Mouse (Mus musculus) thymus, adult 2 months (tissue): ENCODE measurements around the gene Cnpy4. TPM values are rescaled to one million over a fixed set of nuclear protein-coding genes. Genes with fewer than 3 reads are reported as not detected.

Experiments
- DNase-seq: peaks from one replicate; pipeline ENCODE4 v3.0.0; 2021
- H3K27ac ChIP-seq: fragments of 200-500 bp; 2 replicates; pipeline ENCODE4 v1.5.1; 2012; ENCODE audit warnings: low read length, control low read depth; ENCODE audit not compliant: control insufficient read depth, insufficient read depth
- H3K27me3 ChIP-seq: fragments of 200-500 bp; 2 replicates; pipeline ENCODE4 v1.6.1; 2012; ENCODE audit warnings: mild to moderate bottlenecking, low read length, moderate library complexity, mixed read lengths; ENCODE audit not compliant: control insufficient read depth, insufficient read depth
- H3K36me3 ChIP-seq: fragments of 200-500 bp; 2 replicates; pipeline ENCODE4 v1.6.1; 2012; ENCODE audit warnings: mild to moderate bottlenecking, low read length, moderate library complexity; ENCODE audit not compliant: control insufficient read depth, insufficient read depth
- H3K4me1 ChIP-seq: fragments of 200-500 bp; replicated peaks from 2 replicates; pipeline ENCODE4 v1.6.1; 2012; ENCODE audit warnings: low read length; ENCODE audit not compliant: control insufficient read depth, insufficient read depth
- H3K4me3 ChIP-seq: fragments of 200-500 bp; 2 replicates; pipeline ENCODE4 v1.5.1; 2012; ENCODE audit warnings: mild to moderate bottlenecking, low read length, control low read depth, moderate library complexity; ENCODE audit not compliant: control insufficient read depth, insufficient read depth
- CTCF ChIP-seq: fragments of 200-500 bp; IDR thresholded peaks from 2 replicates; pipeline ENCODE4 v1.5.1; 2012; ENCODE audit warnings: mild to moderate bottlenecking, control low read depth, low read length, moderate library complexity, borderline replicate concordance; ENCODE audit not compliant: control insufficient read depth, poor library complexity, insufficient read depth; ENCODE audit errors: extremely low read depth
- POLR2A ChIP-seq: fragments of 200-500 bp; IDR thresholded peaks from 2 replicates; pipeline ENCODE4 v1.6.1; 2012; ENCODE audit warnings: mild to moderate bottlenecking, low read length, control low read depth, moderate library complexity; ENCODE audit not compliant: control insufficient read depth, poor library complexity, insufficient read depth; ENCODE audit errors: extremely low read depth
- WGBS: fragments of 180-500 bp; shearing (Covaris S2); methylation state at CpG from one replicate; pipeline ENCODE4 v1.1.7; 2018; 5-methylcytosine and 5-hydroxymethylcytosine counted together
- polyA plus RNA-seq: library from polyadenylated mRNA; depleted of rRNA; stranded (reverse); fragments of >200 nt; gene quantifications from 2 replicates; pipeline ENCODE4 v1.2.3, GENCODE M21; 2012; rRNA removed

Cnpy4 gene
- polyA plus RNA-seq, 1 experiment = 9.2 TPM

DNA sequence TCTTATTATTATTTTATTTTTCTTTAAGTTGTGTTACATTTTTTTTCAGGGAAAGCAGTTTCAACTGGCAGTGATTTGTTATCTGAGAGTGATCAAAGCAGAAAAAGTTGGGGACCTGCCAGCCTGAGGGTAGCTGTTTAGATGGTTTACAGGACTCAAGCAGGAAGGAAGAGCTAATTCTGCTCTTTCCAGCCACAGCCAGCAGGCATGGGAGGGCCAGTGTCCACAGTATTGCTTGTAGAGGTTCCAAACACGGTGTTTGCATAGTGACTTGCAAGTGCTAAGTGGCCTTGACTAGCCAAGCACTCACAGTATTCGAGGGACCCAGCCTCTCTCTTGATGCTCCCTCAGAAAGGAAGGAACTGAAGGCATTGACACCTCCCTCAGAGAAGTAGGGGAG, 54.2 kb downstream of the Cnpy4 start:
- no peak for DNase-seq
- no peak for TF ChIP-seq CTCF
- TF ChIP-seq POLR2A = no peak
- WGBS = 17% methylated on average over 2 of the region's 2 CpGs

More for the DNA sequence above, 54.2 kb downstream of the Cnpy4 start:
- Histone ChIP-seq H3K4me3 (no peak overlapping the region), H3K36me3 (no peaks in the 10 kb centered on the region), H3K27ac (no peak overlapping the region), H3K27me3 (no peaks in the 10 kb centered on the region), H3K4me1 (no peaks in the 10 kb centered on the region)

Other genes starting within 250 kb of the Cnpy4 start
- 0.03 and 0.09 TPM in 2 replicates for gene Gjc3, start 224.4 kb upstream of the Cnpy4 start, polyA plus RNA-seq
- 0.96 TPM in 1 of 2 replicates, not detected in the other for gene Azgp1, start 206.0 kb upstream of the Cnpy4 start, polyA plus RNA-seq
- gene Smok3a, start 166.2 kb upstream of the Cnpy4 start, polyA plus RNA-seq = not detected in 2 replicates
- not detected in 2 replicates for gene Smok3b, start 166.1 kb upstream of the Cnpy4 start, polyA plus RNA-seq
- not detected in 2 replicates for gene Smok3c, start 134.3 kb upstream of the Cnpy4 start, polyA plus RNA-seq
- 5.1 and 5.9 TPM in 2 replicates for gene Zkscan1, start 102.4 kb upstream of the Cnpy4 start, polyA plus RNA-seq
- gene Zscan21, start 70.6 kb upstream of the Cnpy4 start, polyA plus RNA-seq = 11.1 and 13.0 TPM in 2 replicates
- 3.3 and 3.6 TPM in 2 replicates for gene Zfp113, start 31.7 kb upstream of the Cnpy4 start, polyA plus RNA-seq
- gene Cops6, start 26.4 kb upstream of the Cnpy4 start, polyA plus RNA-seq = 78.7 and 92.0 TPM in 2 replicates
- 42.9 and 44.2 TPM in 2 replicates for gene Ap4m1, start 15.5 kb upstream of the Cnpy4 start, polyA plus RNA-seq
- gene Mcm7, start 15.1 kb upstream of the Cnpy4 start, polyA plus RNA-seq = 181 and 227 TPM in 2 replicates
- 106 and 108 TPM in 2 replicates for gene Taf6, start within 50 bp of the Cnpy4 start, polyA plus RNA-seq
- 6.7 and 7.6 TPM in 2 replicates for gene Mblac1, start 6.8 kb downstream of the Cnpy4 start, polyA plus RNA-seq
- gene Nxpe5, start 38.4 kb downstream of the Cnpy4 start, polyA plus RNA-seq = 0.73 and 0.87 TPM in 2 replicates
- 131 and 162 TPM in 2 replicates for gene Lamtor4, start 68.0 kb downstream of the Cnpy4 start, polyA plus RNA-seq
- 142 and 146 TPM in 2 replicates for gene BC037034, start 76.5 kb downstream of the Cnpy4 start, polyA plus RNA-seq
- gene Gal3st4, start 85.4 kb downstream of the Cnpy4 start, polyA plus RNA-seq = 1.3 and 1.4 TPM in 2 replicates
- 0.04 and 0.08 TPM in 2 replicates for gene Gm43720, start 92.5 kb downstream of the Cnpy4 start, polyA plus RNA-seq
- gene Gpc2, start 92.5 kb downstream of the Cnpy4 start, polyA plus RNA-seq = 35.8 and 41.6 TPM in 2 replicates
- 4.7 and 5.4 TPM in 2 replicates for gene Stag3, start 92.8 kb downstream of the Cnpy4 start, polyA plus RNA-seq
- gene Pvrig, start 154.5 kb downstream of the Cnpy4 start, polyA plus RNA-seq = 2.8 TPM in 2 replicates